21 mouse cellular contexts compared by ENCODE assay signal in the genomic region with DNA sequence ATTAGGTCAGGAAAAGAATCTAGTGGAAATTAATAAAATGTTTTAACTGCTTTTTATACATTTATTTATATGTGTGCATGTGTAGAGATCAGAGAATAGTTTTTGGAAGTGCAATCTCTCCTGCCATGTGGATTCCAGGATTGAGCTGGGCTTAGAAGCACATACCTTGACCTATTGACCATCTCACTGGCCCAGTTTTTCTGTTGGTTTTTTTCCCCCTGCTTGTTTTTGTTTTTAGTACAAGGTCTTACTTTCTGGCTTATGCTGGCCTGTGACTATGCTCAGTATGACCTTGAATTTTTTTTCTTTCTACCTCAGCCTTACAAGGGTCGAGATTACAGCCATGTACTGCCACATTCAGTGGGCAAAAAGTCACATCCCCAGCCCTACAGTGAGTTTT. TPM values are rescaled to one million over a fixed set of nuclear protein-coding genes. Genes with fewer than 3 reads are reported as not detected.
"Had no signal": no experiment of that assay in that cellular context is flagged by ENCODE, and none has a peak within 500 bp of the region (broad histone marks: within the 10 kb centered on the region; RNA-seq: fewer than 3 reads in every experiment).

No protein-coding gene starts in this region.

- H3K4me1 ChIP-seq: midbrain, embryonic 10.5 days; midbrain, embryonic 12.5 days; neural tube, embryonic 13.5 days; neural tube, embryonic 15.5 days had no signal

- H3K9me3 ChIP-seq: midbrain, embryonic 10.5 days; midbrain, embryonic 12.5 days; neural tube, embryonic 13.5 days; neural tube, embryonic 15.5 days had no signal

- H3K27ac ChIP-seq: liver, embryonic 14.5 days; midbrain, embryonic 10.5 days; midbrain, embryonic 12.5 days; neural tube, embryonic 13.5 days; neural tube, embryonic 15.5 days had no signal

- H3K27me3 ChIP-seq: midbrain, embryonic 12.5 days; neural tube, embryonic 13.5 days; neural tube, embryonic 15.5 days had no signal

- DNase-seq: lung, adult 18-20 months; lung, embryonic 14.5 days; lung, postnatal 10 days; lung, postnatal 4 days; midbrain, embryonic 14.5 days; retina, postnatal 1 day; right cerebral cortex, postnatal 25 days; right cerebral cortex, postnatal 4 days; spleen, adult 18-20 months; thymus, adult 18-20 months; thymus, postnatal 14 days; thymus, postnatal 36 days had no signal

- H3K9ac ChIP-seq: liver, embryonic 14.5 days; lung, embryonic 14.5 days; midbrain, embryonic 12.5 days; neural tube, embryonic 13.5 days; neural tube, embryonic 15.5 days had no signal

- H3K4me2 ChIP-seq: lung, embryonic 14.5 days; midbrain, embryonic 12.5 days; neural tube, embryonic 13.5 days; neural tube, embryonic 15.5 days had no signal

- ATAC-seq: midbrain, embryonic 16.5 days had no signal

- H3K4me3 ChIP-seq: midbrain, embryonic 10.5 days; midbrain, embryonic 12.5 days; myocyte; neural tube, embryonic 13.5 days; neural tube, embryonic 15.5 days had no signal

RNA-seq across cellular contexts. Expression of a gene that starts 43.0 kb away (rescaled TPM):
- total RNA-seq: megakaryocyte, adult 5-6 weeks; megakaryocyte-erythroid progenitor cell, adult 5-6 weeks had no signal
- polyA plus RNA-seq: lung, embryonic 14.5 days had no signal
